Mouse (Mus musculus): ENCODE measurements around the gene Ifit1bl1. TPM values are rescaled to one million over a fixed set of nuclear protein-coding genes. Genes with fewer than 3 reads are reported as not detected.

Gene Ifit1bl1
- total and polyA plus RNA-seq, 2 experiments from 2014 or later: 1.3 to 1.5 TPM

DNA sequence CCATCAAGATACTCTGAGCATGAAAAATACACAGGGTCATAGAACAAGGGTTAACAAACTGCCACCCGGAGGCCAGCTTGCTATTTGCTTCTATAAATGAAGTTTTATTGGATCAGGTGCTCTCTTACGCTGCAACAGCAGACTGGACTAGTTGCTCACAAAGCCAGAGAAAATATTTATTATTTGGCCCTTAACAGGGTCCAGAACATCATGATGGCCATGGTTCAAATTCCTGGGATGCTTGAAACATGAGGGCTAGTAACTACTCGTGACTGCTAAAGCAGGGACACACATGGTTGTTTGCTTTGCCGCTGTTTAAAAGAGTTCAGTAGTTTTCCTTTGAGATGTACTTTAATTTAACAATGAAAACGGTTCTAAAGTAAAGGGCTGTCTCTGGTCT, 49.8 kb downstream of the Ifit1bl1 start:
- Histone ChIP-seq H3K9ac (replicated peaks; ENCODE audit: low read length) (no peak overlapping the region), H3K27me3 (ENCODE audit: insufficient read depth, low read length) (no peaks in the 10 kb centered on the region), H3K36me3 (ENCODE audit: insufficient read depth, low read length) (no peaks in the 10 kb centered on the region), H3K4me1 (ENCODE audit: insufficient read depth, low read length) (no peaks in the 10 kb centered on the region), H3K27ac (no peak overlapping the region), H3K9me3 (ENCODE audit: low read length) (no peaks in the 10 kb centered on the region), H3K4me3 (ENCODE audit: low read length) (no peak overlapping the region), H3K4me2 (ENCODE audit: low read depth, low read length) (peak overlapping the region; percentile 33)
- no peak for ATAC-seq
- 63% methylated on average over 5 of the region's 5 CpGs for WGBS
- no peak for DNase-seq (ENCODE audit: low spot score)
- no peak for TF ChIP-seq CTCF (IDR thresholded peaks at IDR 0.05; ENCODE audit: low read depth)

- Histone ChIP-seq H3K4me2 (ENCODE audit: low read depth, low read length) (peak within 1 kb of the TSS; percentile 72), H3K27ac (peak within 1 kb of the TSS; percentile 54; the same call in 1 of the 2 replicates), H3K9ac (replicated peaks; ENCODE audit: low read length) (peak within 1 kb of the TSS; percentile 25), H3K4me3 (ENCODE audit: low read length) (peak within 1 kb of the TSS; percentile 49), H3K27me3 (ENCODE audit: insufficient read depth, low read length) (no peaks in the 10 kb centered on the region), H3K36me3 (ENCODE audit: insufficient read depth, low read length) (no peaks in the 10 kb centered on the region), H3K4me1 (ENCODE audit: insufficient read depth, low read length) (no peaks in the 10 kb centered on the region), H3K9me3 (ENCODE audit: low read length) (no peaks in the 10 kb centered on the region)
- WGBS: under 1% methylated on average over 22 of the region's 22 CpGs
- peak; percentile 96 for ATAC-seq
- peak; percentile 77 for TF ChIP-seq CTCF (IDR thresholded peaks at IDR 0.05; ENCODE audit: low read depth)
- peak; percentile 91 for DNase-seq (ENCODE audit: low spot score)
Measured at GRCm38 (mm10) chr19:34550534-34551223, 51.1 kb downstream of the Ifit1bl1 start, which contains the start of gene Ifit2. Gene Ifit2 (plus strand): TSS chr19:34550694.

- Histone ChIP-seq H3K27me3 (ENCODE audit: insufficient read depth, low read length) (no peaks in the 10 kb centered on the region), H3K4me1 (ENCODE audit: insufficient read depth, low read length) (no peaks in the 10 kb centered on the region), H3K4me2 (ENCODE audit: low read depth, low read length) (peak overlapping the region; percentile 72), H3K9ac (replicated peaks; ENCODE audit: low read length) (peak overlapping the region; percentile 25; the same call in 1 of the 2 replicates), H3K4me3 (ENCODE audit: low read length) (peak overlapping the region; percentile 49), H3K9me3 (ENCODE audit: low read length) (no peaks in the 10 kb centered on the region), H3K27ac (peak overlapping the region; percentile 54; the same call in 1 of the 2 replicates), H3K36me3 (ENCODE audit: insufficient read depth, low read length) (no peaks in the 10 kb centered on the region)
- no peak; the same call in 1 of the 2 replicates for ATAC-seq
- no peak for DNase-seq (ENCODE audit: low spot score)
- TF ChIP-seq CTCF (IDR thresholded peaks at IDR 0.05; ENCODE audit: low read depth): no peak
- 37% methylated on average over 4 of the region's 4 CpGs for WGBS
Measured at GRCm38 (mm10) chr19:34550205-34550533, 51.6 kb downstream of the Ifit1bl1 start.

DNA sequence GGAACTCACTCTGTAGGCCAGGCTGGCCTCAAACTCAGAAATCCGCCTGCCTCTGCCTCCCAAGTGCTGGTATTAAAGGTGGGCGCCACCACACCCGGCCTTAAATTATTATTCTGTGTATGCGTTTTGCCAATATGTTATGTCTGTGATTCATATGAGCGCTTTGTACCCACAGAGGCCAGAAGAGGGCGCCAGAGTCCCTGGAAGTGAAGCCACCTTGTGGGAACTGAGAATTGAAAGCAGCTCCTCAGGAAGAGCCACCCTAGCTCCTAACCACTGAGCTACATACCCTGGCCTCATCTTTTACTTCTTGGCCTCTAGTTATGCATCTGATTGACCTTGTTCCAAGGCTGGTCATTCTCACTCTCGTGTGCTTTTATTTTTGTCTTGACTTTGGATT, 53.8 kb downstream of the Ifit1bl1 start:
- WGBS: 30% methylated on average over 7 of the region's 7 CpGs

DNA sequence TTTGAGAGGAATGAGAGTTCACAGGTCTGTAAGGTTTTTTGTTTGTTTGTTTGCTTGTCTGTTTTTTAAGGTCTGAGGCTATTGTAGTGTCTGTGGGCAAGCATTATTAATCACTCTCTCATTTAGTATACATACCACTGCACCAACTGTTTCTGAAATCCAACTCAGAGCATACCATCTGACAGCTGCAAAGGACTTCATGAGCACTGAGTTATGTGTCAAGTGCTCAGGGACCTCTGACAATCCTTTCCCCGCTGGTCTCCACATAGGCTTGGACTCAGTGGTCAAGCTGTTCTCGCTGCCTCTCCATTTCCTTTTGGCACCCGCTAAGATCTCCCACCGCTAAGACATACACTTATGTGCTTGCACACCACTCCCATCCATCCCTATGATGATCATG, 55.5 kb downstream of the Ifit1bl1 start:
- TF ChIP-seq CTCF (IDR thresholded peaks at IDR 0.05; ENCODE audit: low read depth): no peak
- Histone ChIP-seq H3K9me3 (ENCODE audit: low read length) (no peaks in the 10 kb centered on the region), H3K36me3 (ENCODE audit: insufficient read depth, low read length) (no peaks in the 10 kb centered on the region), H3K9ac (replicated peaks; ENCODE audit: low read length) (no peak overlapping the region), H3K27me3 (ENCODE audit: insufficient read depth, low read length) (no peaks in the 10 kb centered on the region), H3K4me1 (ENCODE audit: insufficient read depth, low read length) (no peaks in the 10 kb centered on the region), H3K4me2 (ENCODE audit: low read depth, low read length) (no peak overlapping the region), H3K27ac (no peak overlapping the region), H3K4me3 (ENCODE audit: low read length) (no peak overlapping the region)
- no peak for ATAC-seq
- DNase-seq (ENCODE audit: low spot score): no peak
- 83% methylated on average over 4 of the region's 4 CpGs for WGBS

More for the DNA sequence above, 53.8 kb downstream of the Ifit1bl1 start:
- ATAC-seq (no peak), DNase-seq (ENCODE audit: low spot score) (peak; percentile 81)
- Histone ChIP-seq H3K36me3 (ENCODE audit: insufficient read depth, low read length) (no peaks in the 10 kb centered on the region), H3K27me3 (ENCODE audit: insufficient read depth, low read length) (no peaks in the 10 kb centered on the region), H3K4me1 (ENCODE audit: insufficient read depth, low read length) (no peaks in the 10 kb centered on the region), H3K4me3 (ENCODE audit: low read length) (no peak overlapping the region), H3K9me3 (ENCODE audit: low read length) (no peaks in the 10 kb centered on the region), H3K27ac (no peak overlapping the region), H3K9ac (replicated peaks; ENCODE audit: low read length) (no peak overlapping the region), H3K4me2 (ENCODE audit: low read depth, low read length) (no peak overlapping the region)
- TF ChIP-seq CTCF (IDR thresholded peaks at IDR 0.05; ENCODE audit: low read depth): peak; percentile 80

Other genes starting within 250 kb of the Ifit1bl1 start
- 1.2 and 1.6 TPM in 2 replicates for gene Ch25h, start 126.8 kb downstream of the Ifit1bl1 start, total RNA-seq (2014; rRNA removed)
- 0.76 and 0.96 TPM in 2 replicates for gene Ch25h, start 126.8 kb downstream of the Ifit1bl1 start, polyA plus RNA-seq (2015; fragmentation: Nextera tagmentation; extraction: Ambion mirVana)
- gene Lipa, start 74.5 kb downstream of the Ifit1bl1 start, total RNA-seq (2014; rRNA removed): 20.3 and 25.8 TPM in 2 replicates
- 18.3 and 18.9 TPM in 2 replicates for gene Lipa, start 74.5 kb downstream of the Ifit1bl1 start, polyA plus RNA-seq (2015; fragmentation: Nextera tagmentation; extraction: Ambion mirVana)
- 4.5 and 8.3 TPM in 2 replicates for gene Ifit2, start 51.3 kb downstream of the Ifit1bl1 start, total RNA-seq (2014; rRNA removed)
- gene Ifit2, start 51.3 kb downstream of the Ifit1bl1 start, polyA plus RNA-seq (2015; fragmentation: Nextera tagmentation; extraction: Ambion mirVana): 5.6 and 5.8 TPM in 2 replicates
- gene Ifit3, start 18.4 kb downstream of the Ifit1bl1 start, total RNA-seq (2014; rRNA removed): 1.8 and 2.3 TPM in 2 replicates
- gene Ifit3, start 18.4 kb downstream of the Ifit1bl1 start, polyA plus RNA-seq (2015; fragmentation: Nextera tagmentation; extraction: Ambion mirVana): 3.1 and 3.6 TPM in 2 replicates
- gene Ifit3b, start 6.0 kb upstream of the Ifit1bl1 start, total RNA-seq (2014; rRNA removed): 0.21 and 0.43 TPM in 2 replicates
- 0.98 and 0.99 TPM in 2 replicates for gene Ifit3b, start 6.0 kb upstream of the Ifit1bl1 start, polyA plus RNA-seq (2015; fragmentation: Nextera tagmentation; extraction: Ambion mirVana)
- 0.37 and 1.2 TPM in 2 replicates for gene Ifit1bl2, start 38.8 kb upstream of the Ifit1bl1 start, total RNA-seq (2014; rRNA removed)
- gene Ifit1bl2, start 38.8 kb upstream of the Ifit1bl1 start, polyA plus RNA-seq (2015; fragmentation: Nextera tagmentation; extraction: Ambion mirVana): 0.16 and 0.26 TPM in 2 replicates
- 0.72 and 1.5 TPM in 2 replicates for gene Ifit1, start 38.9 kb upstream of the Ifit1bl1 start, total RNA-seq (2014; rRNA removed)
- 0.99 and 1.3 TPM in 2 replicates for gene Ifit1, start 38.9 kb upstream of the Ifit1bl1 start, polyA plus RNA-seq (2015; fragmentation: Nextera tagmentation; extraction: Ambion mirVana)
- 2.1 and 3.6 TPM in 2 replicates for gene Slc16a12, start 145.3 kb upstream of the Ifit1bl1 start, total RNA-seq (2014; rRNA removed)
- 2.1 and 3.0 TPM in 2 replicates for gene Slc16a12, start 145.3 kb upstream of the Ifit1bl1 start, polyA plus RNA-seq (2015; fragmentation: Nextera tagmentation; extraction: Ambion mirVana)